Mouse (Mus musculus) kidney, postnatal 0 days (tissue): ENCODE measurements around the gene Iqgap2. TPM values are rescaled to one million over a fixed set of nuclear protein-coding genes. Genes with fewer than 3 reads are reported as not detected.

ENCODE experiments used
- ATAC-seq: fragments of 200-750 bp; cut with Nextera tagmentation; replicated peaks from 2 replicates; pipeline ENCODE4 v1.8.0; 2017; ENCODE audit warnings: low read depth, moderate number of reproducible peaks, moderate TSS enrichment, moderate library complexity; ENCODE audit not compliant: low FRiP score
- DNase-seq: peaks from one replicate; pipeline ENCODE4 v3.0.0-alpha.2; 2016; ENCODE audit warnings: low spot score
- H3K27ac ChIP-seq: fragments of 300-500 bp; sonication (generic); 2 replicates; pipeline ENCODE4 v1.5.1; 2014; ENCODE audit warnings: mild to moderate bottlenecking
- H3K27me3 ChIP-seq: fragments of 300-500 bp; sonication (generic); 2 replicates; pipeline ENCODE4 v1.6.1; 2014; ENCODE audit warnings: low read length, mixed read lengths; ENCODE audit not compliant: insufficient read depth
- H3K36me3 ChIP-seq: fragments of 300-500 bp; sonication (generic); 2 replicates; pipeline ENCODE4 v1.6.1; 2014; ENCODE audit warnings: low read length, mixed read lengths; ENCODE audit not compliant: insufficient read depth
- H3K4me1 ChIP-seq: fragments of 300-500 bp; sonication (generic); replicated peaks from 2 replicates; pipeline ENCODE4 v1.6.1; 2014; ENCODE audit warnings: antibody characterized with exemption, low read length, mixed read lengths; ENCODE audit not compliant: insufficient read depth
- H3K4me2 ChIP-seq: fragments of 300-500 bp; sonication (generic); 2 replicates; pipeline ENCODE4 v1.6.1; 2014; ENCODE audit warnings: mild to moderate bottlenecking, low read length, moderate library complexity, mixed read lengths
- H3K4me3 ChIP-seq: fragments of 300-500 bp; sonication (generic); replicated peaks from 2 replicates; pipeline ENCODE4 v1.5.1; 2014; ENCODE audit warnings: low read depth, low read length
- H3K9ac ChIP-seq: fragments of 300-500 bp; sonication (generic); 2 replicates; pipeline ENCODE4 v1.6.1; 2014; ENCODE audit warnings: low read depth, low read length
- H3K9me3 ChIP-seq: fragments of 300-500 bp; sonication (generic); replicated peaks from 2 replicates; pipeline ENCODE4 v1.6.1; 2016; ENCODE audit warnings: low read length, inconsistent platforms, mixed read lengths
- CTCF ChIP-seq: IDR thresholded peaks from 2 replicates; pipeline ENCODE4 v1.5.1; 2016; ENCODE audit warnings: antibody characterized with exemption, low read depth, mild to moderate bottlenecking, moderate library complexity
- WGBS: fragments of 180-500 bp; shearing (Covaris S2); extraction: QIAGEN DNeasy Blood & Tissue Kit; methylation state at CpG from one replicate; pipeline ENCODE4 v1.1.7; 2014; 5-methylcytosine and 5-hydroxymethylcytosine counted together
- polyA plus RNA-seq: library from polyadenylated mRNA; unstranded; fragments of >200 nt; fragmentation: Nextera tagmentation; extraction: Ambion mirVana; gene quantifications from 2 replicates; pipeline ENCODE4 v1.2.1, GENCODE M21; 2015

Iqgap2 gene
- polyA plus RNA-seq, 1 experiment from 2014 or later, result 9.8 TPM

DNA sequence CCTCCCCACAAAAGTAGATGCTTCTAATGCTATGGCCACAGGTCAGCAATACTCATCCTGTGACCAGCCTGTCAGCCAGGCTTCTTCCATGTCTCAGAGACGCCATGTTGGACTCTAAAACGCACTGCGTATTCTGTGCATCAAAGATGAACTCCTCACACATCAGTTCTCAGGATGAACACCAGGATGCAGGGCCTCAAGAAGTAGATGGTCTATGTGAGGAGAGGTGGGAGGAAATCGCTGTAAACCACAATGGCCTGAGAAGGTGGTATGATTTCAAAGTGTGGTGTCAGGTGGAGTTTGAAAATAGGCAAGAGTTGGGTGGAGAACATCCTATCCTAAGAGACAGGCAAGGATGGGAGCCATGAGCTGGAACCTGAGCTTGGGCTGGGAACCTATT lies 1.4 kb upstream of the Iqgap2 start:
- no peak for TF ChIP-seq CTCF
- Histone ChIP-seq H3K27ac (no peak overlapping the region), H3K9ac (no peak overlapping the region), H3K4me1 (no peaks in the 10 kb centered on the region), H3K4me2 (peak overlapping the region; percentile 99; the same call in 1 of the 2 replicates), H3K9me3 (no peaks in the 10 kb centered on the region), H3K36me3 (no peaks in the 10 kb centered on the region), H3K4me3 (no peak overlapping the region), H3K27me3 (no peaks in the 10 kb centered on the region)
- ATAC-seq (no peak), DNase-seq (no peak)
- 92% methylated on average over 4 of the region's 4 CpGs for WGBS

GRCm38 (mm10) chr13:95892611-95893145 lies 956 bp upstream of the Iqgap2 start:
- H3K36me3 ChIP-seq, result no peaks in the 10 kb centered on the region
- DNase-seq (peak; percentile 43), ATAC-seq (no peak)
- no peaks in the 10 kb centered on the region for H3K4me1 ChIP-seq
- H3K4me2 ChIP-seq, result peak overlapping the region; percentile 99
- TF ChIP-seq CTCF, result no peak
- WGBS, result 15% methylated on average over 12 of the region's 12 CpGs
- H3K27me3 ChIP-seq, result no peaks in the 10 kb centered on the region
- no peaks in the 10 kb centered on the region for H3K9me3 ChIP-seq
- 0 out of 2 replicates have a peak overlapping the region, but pooled peaks have one; percentile 31 for H3K27ac ChIP-seq
- H3K9ac ChIP-seq, result peak overlapping the region; percentile 57
- H3K4me3 ChIP-seq, result peak overlapping the region; percentile 67

DNA sequence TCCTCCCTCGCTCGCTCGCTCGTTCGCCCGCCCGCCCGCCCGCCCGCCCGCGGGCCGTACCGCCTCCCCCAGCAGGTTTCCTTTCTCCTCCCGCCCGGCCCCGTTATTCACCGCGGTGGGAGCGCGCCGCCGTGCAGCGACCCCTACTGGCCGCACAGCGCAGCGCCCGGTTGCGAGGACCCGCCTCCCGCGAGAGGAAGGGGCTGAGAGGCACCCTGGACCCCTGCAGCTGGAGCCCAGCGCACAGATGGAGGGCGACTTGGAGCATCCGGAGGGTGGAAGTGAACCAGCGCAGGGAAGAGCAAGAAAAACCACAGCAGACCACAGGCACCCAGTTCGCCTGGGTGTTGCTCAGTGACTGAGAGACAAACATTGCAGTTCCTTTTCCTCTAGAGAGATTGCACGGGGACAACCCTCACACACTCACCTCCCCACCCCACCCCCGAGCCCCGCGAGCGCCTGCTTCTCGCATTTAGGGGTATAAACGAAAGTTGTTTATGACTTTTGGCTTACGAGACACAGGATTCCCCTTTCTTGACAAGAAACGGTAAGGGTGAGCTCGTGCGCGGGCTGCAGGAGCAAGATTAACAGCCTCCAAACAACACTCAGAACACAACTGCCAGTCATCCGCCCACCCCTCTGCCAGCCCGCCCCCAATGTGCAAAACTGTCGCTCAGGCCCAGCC lies 346 bp upstream of the Iqgap2 start:
- Histone ChIP-seq H3K4me3 (peak overlapping the region; percentile 67), H3K36me3 (no peaks in the 10 kb centered on the region), H3K9me3 (no peaks in the 10 kb centered on the region), H3K27me3 (no peaks in the 10 kb centered on the region), H3K4me2 (peak overlapping the region; percentile 99), H3K9ac (peak overlapping the region; percentile 57), H3K27ac (0 out of 2 replicates have a peak overlapping the region, but pooled peaks have one; percentile 43), H3K4me1 (no peaks in the 10 kb centered on the region)
- WGBS, result under 1% methylated on average over 47 of the region's 52 CpGs
- ATAC-seq (peak; percentile 80), DNase-seq (peak; percentile 85)
- peak; percentile 88 for TF ChIP-seq CTCF

- TF ChIP-seq CTCF, result peak; percentile 57; the same call in 1 of the 2 replicates
- WGBS, result 1% methylated on average over 33 of the region's 33 CpGs
- H3K4me3 ChIP-seq, result peak overlapping the region; percentile 67
- ATAC-seq, result peak; percentile 46
- peak overlapping the region; percentile 43; the same call in 1 of the 2 replicates for H3K27ac ChIP-seq
- peak; percentile 58 for DNase-seq
- H3K9ac ChIP-seq, result peak overlapping the region; percentile 57
- H3K36me3 ChIP-seq, result no peaks in the 10 kb centered on the region
- no peaks in the 10 kb centered on the region for H3K27me3 ChIP-seq
- H3K9me3 ChIP-seq, result no peaks in the 10 kb centered on the region
- H3K4me1 ChIP-seq, result no peaks in the 10 kb centered on the region
- H3K4me2 ChIP-seq, result peak overlapping the region; percentile 99
Measured at GRCm38 (mm10) chr13:95890851-95891471, 761 bp downstream of the Iqgap2 start.

- no peak overlapping the region for H3K9ac ChIP-seq
- no peaks in the 10 kb centered on the region for H3K27me3 ChIP-seq
- H3K9me3 ChIP-seq, result no peaks in the 10 kb centered on the region
- WGBS, result 39% methylated on average over 8 of the region's 8 CpGs
- DNase-seq (peak; percentile 32), ATAC-seq (no peak)
- TF ChIP-seq CTCF, result no peak
- H3K4me3 ChIP-seq, result no peak overlapping the region
- H3K36me3 ChIP-seq, result no peaks in the 10 kb centered on the region
- no peaks in the 10 kb centered on the region for H3K4me1 ChIP-seq
- peak overlapping the region; percentile 14; the same call in 1 of the 2 replicates for H3K4me2 ChIP-seq
- H3K27ac ChIP-seq, result no peak overlapping the region
Measured at GRCm38 (mm10) chr13:95889981-95890545, 1.7 kb downstream of the Iqgap2 start.

DNA sequence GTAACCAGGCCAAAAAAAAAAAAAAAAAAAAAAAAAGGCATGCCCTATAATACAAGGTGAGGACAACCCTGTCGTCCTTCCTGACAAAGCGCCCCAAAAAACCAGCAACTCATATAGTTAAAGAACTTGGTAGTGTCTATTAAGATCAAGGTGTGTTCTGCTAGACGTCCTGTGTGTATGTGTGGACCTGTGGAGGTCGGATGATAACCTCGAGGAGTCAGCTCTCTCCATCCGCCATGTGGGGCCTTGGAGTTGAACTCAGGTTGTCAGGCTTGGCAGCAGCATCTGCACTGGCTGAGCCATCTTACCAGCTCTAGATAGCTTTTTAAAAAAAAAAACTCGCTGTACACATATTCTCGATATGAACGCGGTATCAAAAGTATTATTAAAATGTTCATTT lies 2.4 kb downstream of the Iqgap2 start:
- 92% methylated on average over 10 of the region's 10 CpGs for WGBS

More for the DNA sequence above, 2.4 kb downstream of the Iqgap2 start:
- Histone ChIP-seq H3K27me3 (no peaks in the 10 kb centered on the region), H3K9ac (no peak overlapping the region), H3K4me3 (no peak overlapping the region), H3K9me3 (no peaks in the 10 kb centered on the region), H3K4me1 (no peaks in the 10 kb centered on the region), H3K36me3 (no peaks in the 10 kb centered on the region), H3K27ac (no peak overlapping the region), H3K4me2 (no peak overlapping the region)
- DNase-seq, result no peak
- ATAC-seq, result no peak
- no peak for TF ChIP-seq CTCF
